Mouse (Mus musculus) ovary, adult 18-20 months (tissue): ENCODE data around the gene Exoc3l4.
A peak's percentile ranks its signal among the peaks of the same experiment; 100 is the strongest.

Experiments
- DNase-seq: peaks from one replicate; pipeline ENCODE4 v3.0.0; 2022; ENCODE audit warnings: low spot score, mixed read lengths

Exoc3l4 gene

DNA sequence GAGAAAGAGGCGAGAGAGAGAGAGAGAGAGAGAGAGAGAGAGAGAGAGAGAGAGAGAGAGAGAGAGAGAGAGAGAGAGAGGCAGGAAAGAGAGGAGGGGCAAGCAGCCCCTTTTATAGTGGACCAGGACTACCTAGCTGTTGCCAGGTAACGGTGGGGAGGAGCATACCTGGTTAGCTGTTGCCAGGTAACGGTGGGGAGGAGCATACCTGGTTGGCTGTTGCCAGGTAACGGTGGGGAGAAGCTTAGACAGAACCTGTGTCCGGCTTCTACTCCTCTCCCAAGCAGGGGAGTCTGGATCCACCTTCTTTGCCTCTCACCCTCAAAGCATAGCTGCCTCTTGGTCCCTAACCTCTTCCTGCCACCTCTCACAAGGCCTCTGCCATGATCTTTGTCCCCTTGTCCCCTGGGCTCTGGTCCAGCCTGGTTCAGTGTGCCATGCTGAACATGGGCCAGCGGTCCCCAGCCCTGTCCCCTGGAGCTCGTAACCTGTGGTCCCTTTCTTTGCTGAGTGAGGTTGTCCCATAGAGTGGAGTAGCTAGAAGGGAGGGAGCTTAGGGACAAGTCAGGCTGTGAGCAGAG lies 17.4 kb downstream of the Exoc3l4 start:
- DNase-seq: no peak

DNA sequence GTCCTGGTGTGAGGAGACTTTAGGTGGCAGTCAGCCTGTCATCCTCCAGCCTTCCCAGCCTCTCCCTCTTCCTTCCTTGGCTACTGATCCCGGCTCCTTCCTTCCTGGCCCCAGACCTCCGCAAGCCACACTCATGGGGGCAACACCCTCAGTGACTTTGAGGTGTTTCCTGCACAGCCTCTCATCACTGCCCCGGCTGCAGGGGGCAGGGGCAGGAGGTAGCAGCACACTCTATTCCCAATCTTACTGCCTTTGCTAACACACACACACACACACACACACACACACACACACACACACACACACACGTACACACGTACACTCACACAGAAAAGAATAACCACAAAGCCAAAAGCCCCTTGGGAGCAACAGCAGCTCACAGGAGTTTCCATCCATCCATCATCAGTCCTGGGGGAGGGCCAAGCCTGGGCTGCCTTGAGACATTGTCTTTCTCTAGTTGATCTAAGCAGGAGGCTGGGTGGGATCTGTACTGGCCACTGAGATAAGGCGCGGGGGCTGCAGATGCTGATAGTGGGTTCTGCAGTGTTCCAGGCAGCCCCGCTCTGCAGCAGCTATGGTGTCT lies 18.0 kb downstream of the Exoc3l4 start:
- no peak for DNase-seq

DNA sequence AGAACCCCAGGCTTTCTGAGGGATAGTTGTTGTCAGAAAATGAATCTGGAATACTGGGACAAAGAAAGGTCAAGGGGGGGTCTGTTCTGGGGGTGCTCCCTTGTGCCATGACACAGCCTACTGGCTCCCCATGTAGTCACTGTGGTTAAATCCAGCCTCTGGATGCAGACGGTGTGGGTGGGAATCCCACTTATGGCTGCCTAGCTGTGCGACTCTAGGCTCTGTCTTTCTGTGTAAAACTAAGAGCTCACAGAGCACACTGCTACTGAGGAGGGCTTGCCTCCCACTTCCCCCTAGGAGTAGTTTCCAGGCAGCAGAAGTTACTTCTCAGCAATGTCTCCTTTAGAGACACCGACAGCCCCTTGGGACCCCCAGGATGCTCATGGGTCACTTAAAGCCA lies 19.4 kb downstream of the Exoc3l4 start:
- no peak for DNase-seq

DNA sequence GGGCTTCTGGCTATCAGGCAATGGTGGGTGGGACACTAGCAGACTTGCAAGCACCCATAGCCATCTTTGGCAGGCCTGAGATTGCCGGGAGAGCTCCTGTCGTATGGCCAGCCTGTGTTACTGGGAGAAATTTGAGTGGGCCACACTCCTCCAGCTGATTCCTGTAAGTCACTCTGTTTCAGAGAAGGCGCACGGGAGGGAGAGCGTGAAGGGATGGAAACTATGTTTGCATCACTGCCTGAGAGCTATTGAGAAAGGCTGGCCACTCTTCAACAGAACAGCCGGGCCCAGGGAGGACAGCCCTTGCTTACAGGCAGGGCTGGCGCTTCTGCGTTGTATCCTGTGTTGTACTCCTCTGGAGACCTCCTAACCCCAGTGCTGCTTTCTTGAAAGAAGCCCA lies 19.8 kb downstream of the Exoc3l4 start:
- DNase-seq: no peak

DNA sequence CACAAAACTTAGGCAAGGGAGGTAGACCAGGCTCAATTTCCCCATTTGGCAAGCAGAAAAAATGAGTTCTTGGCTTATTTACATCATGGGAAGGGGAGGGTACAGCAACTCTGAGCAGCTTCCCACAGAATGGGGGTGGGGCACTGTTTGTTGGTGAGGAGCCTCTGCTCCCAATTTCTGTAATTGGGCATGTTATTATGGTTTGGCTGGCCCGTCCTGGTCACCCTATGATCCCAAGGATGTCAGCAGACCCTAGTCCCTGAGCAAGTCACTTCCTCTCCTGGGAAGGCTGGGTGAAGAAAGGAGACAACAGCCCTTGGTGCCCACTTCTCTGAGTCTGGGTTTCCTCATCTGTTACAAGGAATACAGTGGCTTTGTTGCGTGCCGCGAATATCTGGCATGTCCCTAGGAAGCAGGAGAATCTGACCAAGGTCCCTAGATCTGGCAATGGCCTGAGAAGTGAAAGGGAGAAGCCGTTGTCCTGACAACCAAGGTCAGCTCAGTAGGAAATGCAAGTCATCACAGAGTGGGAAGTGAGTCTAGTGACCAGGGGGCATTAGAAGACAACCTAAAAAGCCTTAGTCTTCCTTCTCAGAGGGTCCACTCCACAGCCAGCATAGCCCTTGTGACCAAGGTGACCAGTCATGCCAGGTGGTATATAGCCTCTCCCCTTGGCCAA lies 20.5 kb downstream of the Exoc3l4 start:
- DNase-seq: peak; percentile 64

DNA sequence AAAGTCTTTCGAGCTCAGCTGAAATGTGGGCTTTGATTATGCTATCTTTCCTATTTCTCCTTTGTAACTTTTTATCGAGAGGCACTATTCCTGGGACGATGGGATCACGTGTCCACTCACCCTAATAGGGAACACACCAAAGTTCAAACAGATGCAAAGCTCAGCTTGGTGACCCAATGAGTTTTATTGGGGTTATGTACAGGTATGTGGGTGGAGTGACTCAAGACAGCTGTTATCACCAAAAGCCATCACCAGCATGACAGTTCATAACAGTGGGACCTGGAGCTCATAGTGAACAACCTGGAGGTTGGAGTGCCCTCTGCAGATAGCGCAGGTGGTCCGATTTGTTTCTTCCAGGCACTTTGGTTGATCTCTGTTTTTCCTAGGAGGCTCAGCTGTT lies 22.0 kb downstream of the Exoc3l4 start:
- DNase-seq: no peak

DNA sequence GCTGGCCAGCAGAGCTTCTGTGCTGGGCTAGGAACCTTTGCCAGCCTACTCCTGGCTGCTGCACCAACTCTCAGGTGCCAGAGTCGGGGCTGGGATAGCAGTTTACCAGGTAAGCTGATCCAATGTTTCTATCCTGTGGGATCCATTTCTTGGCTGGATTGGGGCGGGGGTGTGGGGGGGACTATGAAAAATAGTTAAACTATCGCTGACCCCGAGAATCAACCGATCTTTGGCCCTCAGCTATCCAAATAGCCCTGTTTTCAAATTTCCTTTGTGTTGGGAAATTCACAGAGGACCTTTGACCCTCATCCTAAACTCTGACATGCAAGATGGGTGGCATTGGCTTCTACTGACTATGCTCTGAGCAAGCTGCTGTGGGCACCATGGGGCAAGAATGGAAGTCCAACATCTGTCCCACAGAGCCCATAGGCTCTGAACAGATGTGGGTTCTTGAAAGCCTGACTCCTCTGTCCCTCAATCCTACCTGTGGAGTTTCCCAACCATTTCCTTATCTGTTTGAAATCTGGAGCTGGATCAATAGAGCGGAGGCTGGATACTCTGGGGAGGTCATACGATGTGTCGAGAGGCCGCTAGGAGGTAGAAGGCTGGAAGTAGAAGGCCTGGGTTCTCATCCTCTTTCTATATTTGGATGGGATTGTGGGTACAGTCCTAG lies 24.0 kb downstream of the Exoc3l4 start:
- no peak for DNase-seq

DNA sequence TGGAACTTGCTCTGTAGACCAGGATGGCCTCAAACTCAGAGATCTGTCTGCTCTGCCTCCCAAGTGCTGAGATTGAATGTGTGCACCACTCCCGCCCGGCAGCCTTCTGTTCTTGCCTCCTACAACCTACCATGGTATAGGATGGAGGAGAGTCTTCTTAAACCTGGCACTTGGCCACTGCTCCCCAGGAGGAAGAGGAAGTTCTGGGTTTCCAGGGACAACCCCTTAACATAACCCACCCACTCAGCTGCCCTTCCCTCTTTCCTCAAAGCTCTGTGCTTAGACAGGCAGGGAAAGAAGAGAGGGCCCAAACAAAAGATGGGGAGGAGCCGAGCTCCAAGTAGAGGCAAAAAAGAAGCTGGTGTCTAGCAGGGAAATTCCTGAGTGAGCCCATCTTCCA lies 24.7 kb downstream of the Exoc3l4 start:
- DNase-seq: no peak

DNA sequence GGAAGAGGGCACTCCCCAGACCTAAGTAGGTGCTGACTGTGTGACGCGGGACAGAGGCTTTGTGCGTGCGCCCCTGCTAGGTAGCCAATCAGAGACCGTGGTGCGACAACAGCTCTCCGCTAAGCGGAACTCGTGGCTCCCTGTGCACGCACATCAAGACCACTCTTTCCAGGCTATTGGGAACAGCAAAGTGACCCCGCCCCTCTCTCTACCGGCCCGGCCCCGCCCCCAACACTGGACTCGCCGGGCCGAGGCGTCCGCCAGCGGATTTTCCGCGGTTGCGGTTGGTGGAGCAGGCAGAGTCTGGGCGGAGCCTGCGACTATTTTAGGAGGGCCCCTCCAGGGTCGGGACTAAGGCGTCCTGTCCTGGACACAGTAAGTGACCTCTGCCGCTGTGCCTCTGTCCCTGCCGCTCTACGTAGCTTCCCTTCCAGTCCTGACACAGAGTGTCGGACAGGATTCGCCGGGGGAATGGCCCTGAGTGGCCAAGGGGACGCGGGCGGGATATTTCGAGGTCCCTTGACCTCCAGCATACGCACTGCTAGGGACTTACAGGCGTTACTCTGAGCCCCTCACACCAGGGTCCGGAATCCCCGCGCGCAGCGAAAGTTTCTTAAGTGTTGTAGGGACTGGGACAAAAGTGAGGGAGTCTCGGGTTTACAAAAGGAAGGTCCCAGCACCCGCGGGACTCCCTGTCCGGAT lies 25.6 kb downstream of the Exoc3l4 start, which contains the start of gene Tnfaip2:
Gene Tnfaip2, plus strand, starts transcription at position 161 of the 702 bp plus-strand sequence.
- DNase-seq: peak; percentile 68

DNA sequence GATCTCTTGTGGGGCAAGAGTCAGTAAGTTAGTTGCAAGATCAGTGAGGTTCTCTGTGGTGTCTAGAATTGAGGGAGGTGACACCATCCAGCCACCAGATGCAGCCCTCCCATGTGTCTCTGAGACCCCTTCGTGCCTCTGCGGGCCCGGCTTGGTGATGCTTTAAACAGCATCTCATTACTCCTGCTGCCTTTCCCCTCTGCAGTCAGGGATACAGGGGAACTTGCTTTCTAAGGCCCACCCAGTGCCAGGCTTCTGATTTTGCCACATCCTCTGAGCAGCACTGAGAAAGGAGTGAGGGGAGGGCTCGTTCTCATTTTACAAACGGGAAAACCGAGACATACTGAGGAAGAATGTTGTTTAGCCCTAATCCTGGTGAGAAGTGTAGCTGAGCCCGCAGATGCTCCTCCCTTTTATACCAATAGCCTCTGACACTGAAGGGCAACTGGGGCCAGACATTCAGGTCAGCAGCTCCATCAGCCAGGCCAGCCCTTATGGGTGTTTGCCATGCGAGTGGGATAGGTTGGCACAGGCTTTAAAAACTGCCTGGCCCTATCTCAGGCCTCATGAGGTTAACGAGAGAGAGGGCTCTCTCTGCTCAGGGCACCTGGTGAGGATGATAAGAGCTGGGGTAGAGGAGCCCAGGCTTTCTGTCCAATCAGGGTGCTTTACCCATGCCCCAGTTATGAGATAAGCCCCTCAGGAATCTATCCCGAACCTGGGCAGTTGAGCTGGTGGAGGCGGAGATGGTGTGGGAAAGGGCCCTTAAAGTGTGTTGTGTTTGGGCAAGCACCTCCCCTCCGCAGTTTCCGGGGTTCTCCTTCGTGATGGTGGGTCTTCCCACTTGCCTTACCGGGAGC lies 26.4 kb downstream of the Exoc3l4 start:
- DNase-seq: no peak

DNA sequence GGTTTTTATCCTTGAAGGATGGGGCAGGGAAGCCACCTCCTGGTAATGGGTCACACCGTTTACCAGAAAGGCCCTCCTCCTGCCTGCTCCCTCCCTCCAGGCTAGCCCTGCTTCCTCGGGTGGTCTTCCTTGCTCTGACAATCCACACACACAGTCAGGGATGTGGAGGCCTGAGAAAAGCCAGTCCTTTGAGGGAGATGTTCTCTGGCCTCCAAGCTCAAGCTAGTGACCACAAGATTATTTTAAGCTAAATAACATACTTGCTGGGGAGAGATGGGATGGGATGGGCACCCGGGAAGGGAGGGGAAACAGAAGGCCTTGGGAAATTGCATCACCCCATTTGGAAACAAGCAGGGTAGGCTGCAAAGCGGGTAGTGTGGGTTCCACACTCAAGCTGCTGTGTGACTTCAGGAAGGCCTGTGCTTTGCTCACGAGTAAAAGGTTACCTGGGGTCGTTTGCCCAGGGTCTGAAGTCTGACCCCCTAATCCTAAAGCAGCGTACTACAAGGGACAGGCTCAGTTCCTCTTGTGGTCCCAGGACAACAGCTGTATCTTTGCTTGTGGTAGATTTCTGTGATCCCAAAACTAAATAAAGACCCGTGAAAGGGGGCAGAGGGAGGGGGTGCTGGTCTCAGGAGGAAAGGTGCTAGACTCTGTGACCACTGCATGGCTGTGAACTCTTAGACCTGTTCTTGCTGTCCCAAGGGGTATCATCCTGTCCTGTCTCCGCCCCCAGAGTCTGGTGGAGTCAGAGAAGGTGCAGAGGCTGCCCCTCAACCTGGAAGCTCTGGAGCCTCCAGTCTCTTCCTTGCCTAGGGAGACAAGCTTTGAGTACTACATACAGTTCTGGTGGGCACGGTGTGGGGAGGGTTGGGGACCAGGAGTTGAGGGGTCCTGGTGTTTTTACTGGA lies 27.4 kb downstream of the Exoc3l4 start:
- DNase-seq: no peak

DNA sequence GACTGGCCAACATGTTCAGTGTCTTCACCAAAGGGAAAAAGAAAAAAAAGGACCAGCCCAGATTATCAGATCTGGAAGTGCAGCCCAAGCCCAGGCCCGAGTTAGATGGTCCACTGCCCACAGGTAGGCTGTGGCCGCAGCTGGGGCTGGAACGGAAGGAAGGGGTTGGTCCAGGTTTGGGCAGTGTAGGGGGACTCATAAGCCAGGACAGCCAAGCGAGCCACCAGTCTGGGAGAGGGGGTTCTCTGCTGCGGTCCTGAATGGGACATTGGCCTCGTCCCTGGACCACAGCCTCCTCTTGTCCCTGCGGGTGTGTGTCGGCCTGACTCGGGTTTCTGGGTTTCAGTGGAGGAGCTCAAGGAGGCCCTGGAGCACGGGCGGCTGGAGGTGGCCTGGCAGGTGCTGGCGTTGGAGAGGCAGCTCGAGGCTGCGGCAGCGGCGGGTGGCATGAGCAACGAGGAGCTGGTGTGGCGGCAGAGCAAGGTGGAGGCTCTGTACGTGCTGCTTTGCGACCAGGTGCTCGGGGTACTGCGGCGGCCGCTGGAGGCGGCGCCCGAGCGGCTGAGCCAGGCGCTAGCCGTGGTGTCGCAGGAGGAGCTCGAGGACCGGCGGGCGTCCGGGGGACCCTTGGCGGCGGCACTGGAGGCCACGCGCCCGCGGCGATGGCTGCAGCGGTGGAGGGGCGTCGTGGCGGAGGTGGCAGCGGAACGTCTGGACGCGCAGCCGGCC lies 28.5 kb downstream of the Exoc3l4 start:
- no peak for DNase-seq

DNA sequence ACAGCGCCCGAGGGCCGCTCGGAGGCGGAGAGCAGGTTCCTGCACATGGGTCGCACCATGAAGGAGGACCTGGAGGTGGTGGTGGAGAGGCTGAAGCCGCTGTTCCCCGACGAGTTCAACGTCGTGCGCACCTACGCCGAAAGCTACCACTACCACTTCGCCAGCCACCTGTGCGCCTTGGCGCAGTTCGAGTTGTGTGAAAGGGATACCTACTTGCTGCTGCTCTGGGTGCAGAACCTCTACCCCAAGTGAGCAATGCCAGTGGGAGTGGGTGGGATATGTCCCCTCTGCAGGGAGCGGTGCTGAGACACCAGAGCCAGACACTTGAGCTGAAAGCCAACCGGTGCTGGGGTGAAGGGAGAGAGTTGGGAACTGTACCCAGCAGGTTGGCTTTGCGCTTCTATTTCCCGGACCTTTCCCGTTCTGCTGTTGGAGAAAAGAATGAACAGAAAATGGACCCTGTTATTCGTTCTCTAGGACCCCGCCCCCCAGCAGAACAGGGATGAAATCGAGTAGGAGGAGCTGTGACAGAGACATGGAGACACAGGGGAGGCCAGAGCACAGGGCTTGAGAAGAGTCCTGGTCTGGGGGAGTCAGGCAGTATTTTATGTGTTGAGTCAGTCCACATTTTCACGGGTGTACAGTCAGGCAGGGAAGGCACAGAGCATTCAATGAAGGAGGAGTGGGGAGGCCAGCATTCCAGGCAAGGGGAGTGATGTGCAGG lies 29.2 kb downstream of the Exoc3l4 start:
- no peak for DNase-seq

DNA sequence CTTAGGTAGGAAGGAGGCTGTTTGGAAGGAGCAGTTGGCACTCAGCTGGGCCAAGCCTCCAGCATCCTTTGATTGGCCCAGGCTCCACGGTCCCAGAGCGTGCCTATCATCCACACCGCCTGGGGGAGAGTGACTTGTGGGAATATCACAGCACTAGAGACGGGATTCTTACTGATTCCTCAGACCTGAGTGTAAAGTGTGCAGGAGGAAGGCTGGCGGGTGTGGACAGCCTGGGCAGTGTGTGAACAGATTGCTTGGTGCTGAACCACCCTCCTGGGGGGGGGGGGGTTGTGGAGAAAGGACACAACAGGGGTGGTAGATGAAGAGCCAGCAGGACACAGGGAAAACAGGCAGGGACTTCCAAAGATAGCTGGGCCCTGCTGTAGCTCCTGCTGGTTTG lies 29.9 kb downstream of the Exoc3l4 start:
- no peak for DNase-seq

DNA sequence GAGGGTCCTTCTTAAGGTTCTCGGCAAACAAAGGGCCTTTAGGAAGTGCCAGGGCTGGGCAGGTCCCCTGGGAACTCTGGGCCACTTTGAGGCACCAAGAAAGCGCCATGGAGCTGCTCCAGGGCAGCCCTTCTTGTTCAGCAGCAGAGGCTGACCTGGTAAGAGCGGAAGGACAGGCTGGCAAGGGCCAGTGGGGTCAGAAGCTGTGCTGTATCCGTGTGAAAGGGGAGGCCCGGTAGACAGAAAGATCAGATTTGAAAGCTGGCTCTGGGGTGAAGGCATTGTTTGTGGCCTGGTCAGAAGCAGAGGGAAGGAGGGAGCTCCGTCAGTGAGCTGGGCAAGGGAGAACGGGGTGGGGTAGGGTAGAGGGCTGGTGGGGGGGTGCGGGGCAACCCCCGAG lies 30.5 kb downstream of the Exoc3l4 start:
- DNase-seq: no peak

DNA sequence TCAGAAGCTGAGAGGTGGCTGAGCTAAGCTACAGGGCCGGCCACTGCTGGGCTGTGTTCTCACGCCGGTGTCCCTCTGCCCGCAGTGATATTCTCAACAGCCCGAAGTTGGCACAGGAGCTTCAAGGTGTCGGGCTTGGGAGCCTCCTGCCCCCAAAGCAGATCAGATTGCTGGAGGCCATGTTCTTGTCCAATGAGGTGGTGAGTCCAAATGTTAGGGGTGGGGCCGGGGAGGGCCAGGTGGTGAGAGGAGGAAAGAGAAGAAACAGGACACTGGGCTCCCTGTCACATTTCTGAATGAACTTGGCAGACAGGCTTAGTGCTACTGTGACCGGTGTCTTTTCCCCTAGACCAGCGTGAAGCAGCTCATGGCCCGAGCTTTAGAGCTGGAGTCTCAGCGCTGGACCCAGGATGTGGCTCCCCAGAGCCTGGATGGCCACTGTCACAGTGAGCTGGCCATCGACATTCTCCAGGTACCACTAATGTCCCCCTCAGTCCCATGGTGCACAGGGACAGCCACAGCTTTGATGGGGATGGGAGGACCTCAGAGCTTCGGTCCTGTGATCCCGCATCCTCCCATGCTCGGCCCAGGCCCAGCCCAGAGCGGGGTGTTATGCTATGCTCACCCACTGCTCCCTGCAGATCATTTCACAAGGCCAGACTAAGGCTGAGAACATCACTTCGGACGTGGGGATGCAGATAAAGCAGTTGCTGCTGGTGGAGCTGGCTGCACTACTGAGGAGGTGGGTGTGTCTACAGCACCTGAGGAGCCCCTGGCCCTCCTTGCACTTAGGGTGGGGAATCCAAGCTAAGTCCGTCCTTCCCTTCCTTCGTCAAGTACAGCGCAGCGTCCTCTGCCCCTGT lies 31.3 kb downstream of the Exoc3l4 start:
- DNase-seq: no peak

DNA sequence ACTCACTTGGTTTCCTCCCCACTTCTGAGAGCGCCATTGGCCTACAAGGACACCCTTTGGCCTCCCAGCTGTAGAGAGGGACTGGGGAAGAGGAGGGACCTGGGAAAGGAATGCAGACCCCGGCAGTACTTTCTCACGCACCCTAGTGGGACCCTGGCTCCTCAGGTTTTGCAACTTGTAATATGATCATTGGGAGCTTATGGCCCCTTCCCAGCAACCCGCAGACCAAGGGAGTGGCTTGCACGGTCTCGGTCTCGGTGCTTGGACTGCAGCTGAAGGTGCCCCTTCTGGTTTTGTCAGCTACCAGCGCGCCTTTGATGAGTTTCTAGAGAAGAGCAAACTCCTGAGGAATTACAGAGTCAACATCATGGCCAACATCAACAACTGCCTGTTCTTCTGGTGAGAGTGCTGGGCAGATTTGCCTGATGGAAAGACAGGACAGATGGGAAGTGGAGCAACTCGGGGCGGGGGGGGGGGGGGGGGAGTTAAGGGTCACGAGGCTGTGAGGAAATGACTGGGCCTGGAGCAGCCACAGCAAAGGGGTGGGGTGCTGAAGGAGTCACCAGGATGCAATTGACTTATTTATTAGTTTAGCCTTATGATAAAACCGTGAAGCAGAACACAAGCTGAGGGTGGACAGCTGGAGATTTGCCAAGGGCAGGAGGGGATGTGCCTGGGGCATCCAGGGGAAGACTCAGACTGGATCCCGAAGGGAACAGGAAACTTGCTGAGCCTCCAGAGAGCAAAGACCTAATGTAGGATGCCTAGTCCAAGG lies 32.3 kb downstream of the Exoc3l4 start:
- DNase-seq: no peak
